31 mouse cellular contexts compared by ENCODE assay signal in the genomic region with DNA sequence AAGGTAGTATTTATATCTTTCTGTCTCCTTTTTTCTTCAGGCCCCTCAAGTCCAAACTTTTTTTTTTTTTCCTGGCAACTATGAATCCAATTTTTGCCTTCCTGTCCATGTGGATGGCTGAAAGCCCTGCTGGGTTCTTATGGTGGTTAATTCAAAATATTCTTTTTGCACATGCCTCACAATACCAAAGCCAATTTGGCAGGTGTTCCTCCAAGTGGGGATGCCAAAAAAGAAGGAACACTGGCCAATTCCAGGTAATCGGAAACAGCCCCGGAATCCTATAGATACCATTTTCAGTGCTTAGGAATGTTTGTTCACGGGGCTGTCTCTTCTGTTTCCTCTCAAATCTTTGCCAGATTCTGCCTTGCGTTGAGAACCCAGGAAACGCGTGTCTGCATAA.
A peak's percentile ranks its signal among the peaks of the same experiment; 100 is the strongest.
DNase-seq lines count a peak whose midpoint lies in the region; ATAC-seq lines count a peak whose summit lies in the region.
"Had no signal": no experiment of that assay in that cellular context is flagged by ENCODE, and none has a peak within 500 bp of the region (broad histone marks: within the 10 kb centered on the region; RNA-seq: fewer than 3 reads in every experiment).

No protein-coding gene starts in this region.

- H3K27ac ChIP-seq in forebrain, embryonic 14.5 days (ENCODE audit: low read depth, low read length), result no peak overlapping the region
- H3K27ac ChIP-seq in forebrain, embryonic 10.5 days, result no peak overlapping the region
- H3K27ac ChIP-seq: heart, embryonic 13.5 days; hindbrain, embryonic 10.5 days; intestine, embryonic 15.5 days; limb, embryonic 10.5 days; limb, embryonic 15.5 days; liver, embryonic 13.5 days; macrophage; neural tube, embryonic 15.5 days; stomach, postnatal 0 days had no signal

- H3K27me3 ChIP-seq in forebrain, embryonic 14.5 days (replicated peaks; ENCODE audit: control insufficient read depth, insufficient read depth, low read length), result no peaks in the 10 kb centered on the region
- H3K27me3 ChIP-seq in forebrain, embryonic 10.5 days (ENCODE audit: poor library complexity, severe bottlenecking), result no peaks in the 10 kb centered on the region
- H3K27me3 ChIP-seq: heart, embryonic 13.5 days; intestine, embryonic 15.5 days; limb, embryonic 15.5 days; liver, embryonic 13.5 days; neural tube, embryonic 15.5 days had no signal

- no peak for ATAC-seq in forebrain, embryonic 14.5 days
- ATAC-seq: forebrain, embryonic 16.5 days; hindbrain, embryonic 16.5 days; intestine, embryonic 15.5 days; lung, postnatal 0 days had no signal

- no peaks in the 10 kb centered on the region; the same call in 1 of the 2 replicates for H3K9me3 ChIP-seq in forebrain, embryonic 14.5 days (replicated peaks; ENCODE audit: control insufficient read depth, low read length)
- H3K9me3 ChIP-seq in forebrain, embryonic 10.5 days, result no peaks in the 10 kb centered on the region
- H3K9me3 ChIP-seq: intestine, embryonic 15.5 days; limb, embryonic 10.5 days; limb, embryonic 15.5 days; neural tube, embryonic 15.5 days had no signal

- H3K4me1 ChIP-seq in forebrain, embryonic 14.5 days (ENCODE audit: control insufficient read depth, insufficient read depth, low read length), result no peaks in the 10 kb centered on the region
- H3K4me1 ChIP-seq in forebrain, embryonic 10.5 days, result peaks cover 10% of the 10 kb centered on the region
- H3K4me1 ChIP-seq: heart, embryonic 13.5 days; intestine, embryonic 15.5 days; limb, embryonic 10.5 days; limb, embryonic 15.5 days; liver, embryonic 13.5 days; neural tube, embryonic 15.5 days had no signal

- H3K36me3 ChIP-seq in forebrain, embryonic 14.5 days (ENCODE audit: control insufficient read depth, insufficient read depth, low read length), result no peaks in the 10 kb centered on the region
- no peaks in the 10 kb centered on the region for H3K36me3 ChIP-seq in forebrain, embryonic 10.5 days (replicated peaks)
- H3K36me3 ChIP-seq: heart, embryonic 13.5 days; hindbrain, embryonic 10.5 days; intestine, embryonic 15.5 days; limb, embryonic 10.5 days; limb, embryonic 15.5 days; liver, embryonic 13.5 days; neural tube, embryonic 15.5 days had no signal

- DNase-seq in forebrain, embryonic 14.5 days (ENCODE audit: low spot score), result peak; percentile 23
- no peak for DNase-seq in forebrain, embryonic 10.5 days (ENCODE audit: extremely low spot score, low spot score)
- DNase-seq in right cerebral cortex, postnatal 25 days, result peak; percentile 10
- no peak for DNase-seq in right cerebral cortex, postnatal 4 days
- DNase-seq in cerebellum, postnatal 14 days, result peak; percentile 55 to 75
- no peak for DNase-seq in spleen, postnatal 36 days (ENCODE audit: low spot score in 2 of 2)
- DNase-seq: adrenal gland, postnatal 25 days; B cell, adult 2 months; heart, postnatal 10 days; kidney, adult 2 months; kidney, postnatal 36 days; layer of hippocampus, postnatal 36 days; liver, embryonic 13.5 days; lung, adult 18-20 months; midbrain, embryonic 14.5 days; retina, postnatal 1 day; right cerebral cortex, postnatal 14 days; spleen, adult 18-20 months; thymus, adult 2 months; thymus, postnatal 36 days had no signal

- no peak overlapping the region for H3K9ac ChIP-seq in forebrain, embryonic 14.5 days (ENCODE audit: low read length)
- H3K9ac ChIP-seq: heart, embryonic 13.5 days; intestine, embryonic 15.5 days; limb, embryonic 15.5 days; liver, embryonic 13.5 days; neural tube, embryonic 15.5 days had no signal

- no peak overlapping the region for H3K4me2 ChIP-seq in forebrain, embryonic 14.5 days (ENCODE audit: low read length)
- H3K4me2 ChIP-seq: heart, embryonic 13.5 days; intestine, embryonic 15.5 days; limb, embryonic 15.5 days; liver, embryonic 13.5 days; neural tube, embryonic 15.5 days had no signal

- WGBS in forebrain, embryonic 14.5 days, result 72% methylated on average over 6 of the region's 6 CpGs
- 88% methylated on average over 6 of the region's 6 CpGs for WGBS in forebrain, embryonic 10.5 days

- no peak overlapping the region for H3K4me3 ChIP-seq in forebrain, embryonic 14.5 days (ENCODE audit: low read depth, low read length)
- no peak overlapping the region for H3K4me3 ChIP-seq in forebrain, embryonic 10.5 days
- H3K4me3 ChIP-seq: heart, embryonic 13.5 days; hindbrain, embryonic 10.5 days; intestine, embryonic 15.5 days; limb, embryonic 10.5 days; limb, embryonic 15.5 days; liver, embryonic 13.5 days; neural tube, embryonic 15.5 days had no signal

Comparison
In these comparisons a context has a peak if more than half of its experiments do, and no peak if none do; other contexts are left out.
1. DNase-seq: peak in forebrain, embryonic 14.5 days (single experiment), right cerebral cortex, postnatal 25 days (single experiment) and cerebellum, postnatal 14 days (2 of 2); none in forebrain, embryonic 10.5 days (single experiment), right cerebral cortex, postnatal 4 days (single experiment) and spleen, postnatal 36 days (0 of 2).